Mouse (Mus musculus): ENCODE data around the gene Rgs6.
A peak's percentile ranks its signal among the peaks of the same experiment; 100 is the strongest.

Rgs6 gene

GRCm38 (mm10) chr12:83083427-83083826 lies 495.3 kb downstream of the Rgs6 start:
- DNase-seq (ENCODE audit: low read depth, low spot score): no peak

GRCm38 (mm10) chr12:83084614-83085013 lies 496.5 kb downstream of the Rgs6 start:
- DNase-seq (ENCODE audit: low read depth, low spot score): peak; percentile 72

GRCm38 (mm10) chr12:83087010-83087409 lies 498.9 kb downstream of the Rgs6 start:
- DNase-seq (ENCODE audit: low read depth, low spot score): no peak

GRCm38 (mm10) chr12:83087555-83087954 lies 499.5 kb downstream of the Rgs6 start:
- DNase-seq (ENCODE audit: low read depth, low spot score): no peak

GRCm38 (mm10) chr12:83092001-83092400 lies 503.9 kb downstream of the Rgs6 start:
- DNase-seq (ENCODE audit: low read depth, low spot score): no peak

GRCm38 (mm10) chr12:83097787-83098186 lies 509.7 kb downstream of the Rgs6 start:
- DNase-seq (ENCODE audit: low read depth, low spot score): no peak

- no peak for DNase-seq (ENCODE audit: low read depth, low spot score)
Measured at GRCm38 (mm10) chr12:83098646-83099371, 510.7 kb downstream of the Rgs6 start.

- peak; percentile 28 for DNase-seq (ENCODE audit: low read depth, low spot score)
Measured at GRCm38 (mm10) chr12:83099920-83100319, 511.8 kb downstream of the Rgs6 start.

- DNase-seq (ENCODE audit: low read depth, low spot score): no peak
Measured at GRCm38 (mm10) chr12:83100413-83100812, 512.3 kb downstream of the Rgs6 start.

GRCm38 (mm10) chr12:83100848-83101247 lies 512.8 kb downstream of the Rgs6 start:
- no peak for DNase-seq (ENCODE audit: low read depth, low spot score)

DNA sequence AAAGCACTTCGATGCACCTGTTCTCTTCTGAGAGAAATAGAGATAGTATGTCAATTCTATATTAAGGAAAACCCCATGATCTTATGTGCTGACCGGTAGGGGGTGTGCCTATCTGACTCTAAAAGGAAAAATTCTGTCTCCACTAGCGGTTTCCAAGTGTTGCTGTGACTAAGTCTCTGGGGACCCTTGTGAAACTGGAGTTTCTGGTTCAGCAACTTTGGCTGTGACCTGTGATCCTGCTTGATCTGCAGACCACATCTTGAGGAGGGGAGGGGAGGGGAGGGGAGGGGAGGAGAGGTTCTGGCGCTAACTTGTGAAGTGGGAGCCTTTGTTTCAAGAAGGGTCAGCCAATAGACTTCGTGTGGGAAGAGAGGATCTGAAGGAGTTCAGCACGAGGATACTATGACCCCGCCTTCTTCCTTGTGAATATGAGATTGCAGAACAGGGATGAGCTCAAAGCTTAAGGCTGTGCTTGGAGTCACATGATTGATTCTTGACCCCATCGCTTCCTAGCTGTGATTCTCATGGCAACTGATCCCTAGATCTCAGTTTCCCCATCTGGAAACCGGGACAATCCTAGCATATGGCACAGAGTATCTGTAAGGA lies 517.5 kb downstream of the Rgs6 start:
- DNase-seq (ENCODE audit: low read depth, low spot score): no peak

DNA sequence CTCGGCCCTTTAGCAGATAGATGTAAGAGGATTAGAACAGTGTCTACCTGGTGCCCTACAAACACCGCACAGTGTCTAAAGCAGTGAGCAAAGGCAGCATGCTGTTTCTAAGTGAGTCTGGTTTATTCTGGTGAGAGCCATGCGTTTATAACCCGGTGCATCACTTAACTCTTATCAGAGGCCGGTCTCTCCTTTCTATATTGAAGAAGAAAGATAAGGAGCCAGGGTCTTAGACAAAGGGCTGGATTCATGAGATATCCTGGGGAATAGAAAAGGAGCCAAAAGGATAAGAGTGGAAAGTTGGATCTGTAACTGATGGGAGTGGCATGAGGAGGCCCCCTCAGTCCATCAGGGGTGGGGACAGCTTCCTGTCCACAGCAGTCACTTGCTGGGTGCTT lies 518.0 kb downstream of the Rgs6 start:
- no peak for DNase-seq (ENCODE audit: low read depth, low spot score)

DNA sequence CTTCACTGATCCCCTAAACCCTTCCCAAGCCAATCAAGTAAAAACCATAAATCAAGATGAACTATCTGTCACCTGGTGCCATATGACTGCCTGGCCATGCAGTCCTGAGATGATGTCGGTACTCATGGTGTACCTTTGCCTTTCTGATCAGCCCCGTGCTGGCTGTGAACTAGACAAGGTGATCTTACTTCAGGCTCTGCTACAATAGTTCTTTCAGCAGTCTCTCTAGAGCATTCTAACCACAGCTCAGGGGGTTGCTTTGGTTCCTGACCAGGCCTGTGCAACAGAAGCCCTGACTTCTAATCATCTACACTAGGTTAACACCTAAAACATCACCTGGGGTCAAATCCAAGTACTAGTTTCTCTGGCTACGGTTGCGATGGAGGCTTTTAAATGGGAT lies 521.4 kb downstream of the Rgs6 start:
- no peak for DNase-seq (ENCODE audit: low read depth, low spot score)

- DNase-seq (ENCODE audit: low read depth, low spot score): no peak
Measured at GRCm38 (mm10) chr12:83109891-83110630, 522.0 kb downstream of the Rgs6 start.

GRCm38 (mm10) chr12:83110711-83111110 lies 522.6 kb downstream of the Rgs6 start:
- DNase-seq (ENCODE audit: low read depth, low spot score): no peak

GRCm38 (mm10) chr12:83112283-83112682 lies 524.2 kb downstream of the Rgs6 start:
- no peak for DNase-seq (ENCODE audit: low read depth, low spot score)

- DNase-seq (ENCODE audit: low read depth, low spot score): no peak
Measured at GRCm38 (mm10) chr12:83112901-83113628, 525.0 kb downstream of the Rgs6 start.

DNA sequence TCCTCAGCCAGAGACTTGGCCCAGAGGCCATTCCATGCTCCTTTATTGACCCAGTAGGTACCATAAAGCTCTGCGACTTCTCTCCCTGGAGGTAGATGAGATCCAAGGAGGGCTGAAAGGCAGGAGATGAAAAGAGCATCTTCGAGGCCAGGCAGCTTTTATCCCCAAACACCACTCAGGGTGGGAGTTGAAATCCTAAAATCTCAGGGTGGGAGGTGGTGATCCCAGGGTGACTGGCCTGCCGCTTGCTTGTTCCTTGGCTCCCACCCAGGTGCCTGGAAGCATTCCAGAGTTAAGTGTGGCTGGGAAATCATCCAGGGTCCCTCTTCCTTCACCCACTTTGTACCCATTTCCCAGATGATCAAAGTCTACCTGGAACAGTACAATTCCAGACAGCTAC lies 525.9 kb downstream of the Rgs6 start:
- DNase-seq (ENCODE audit: low read depth, low spot score): no peak

- peak; percentile 36 for DNase-seq (ENCODE audit: low read depth, low spot score)
Measured at GRCm38 (mm10) chr12:83114396-83115053, 526.4 kb downstream of the Rgs6 start.

DNA sequence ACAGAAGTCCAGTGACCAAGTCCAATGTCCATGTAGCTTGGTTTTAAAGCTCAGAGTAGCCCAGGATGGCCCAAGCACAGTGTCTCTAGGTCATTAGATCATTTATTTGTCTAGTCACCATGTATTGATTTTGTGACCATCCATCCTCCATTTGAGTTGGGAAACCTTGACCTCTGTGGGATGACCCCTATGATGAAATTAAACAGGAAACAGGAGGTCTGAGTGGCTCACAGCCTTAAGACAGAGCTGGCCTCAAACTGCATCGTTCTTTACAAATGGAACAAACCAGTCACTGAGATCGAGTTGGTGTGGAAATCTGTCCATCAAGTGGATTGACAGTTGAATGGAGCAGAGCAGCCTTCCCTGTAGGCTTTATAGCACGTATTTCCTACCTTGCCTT lies 536.0 kb downstream of the Rgs6 start:
- DNase-seq (ENCODE audit: low read depth, low spot score): no peak

GRCm38 (mm10) chr12:83125284-83125683 lies 537.2 kb downstream of the Rgs6 start:
- no peak for DNase-seq (ENCODE audit: low read depth, low spot score)

DNA sequence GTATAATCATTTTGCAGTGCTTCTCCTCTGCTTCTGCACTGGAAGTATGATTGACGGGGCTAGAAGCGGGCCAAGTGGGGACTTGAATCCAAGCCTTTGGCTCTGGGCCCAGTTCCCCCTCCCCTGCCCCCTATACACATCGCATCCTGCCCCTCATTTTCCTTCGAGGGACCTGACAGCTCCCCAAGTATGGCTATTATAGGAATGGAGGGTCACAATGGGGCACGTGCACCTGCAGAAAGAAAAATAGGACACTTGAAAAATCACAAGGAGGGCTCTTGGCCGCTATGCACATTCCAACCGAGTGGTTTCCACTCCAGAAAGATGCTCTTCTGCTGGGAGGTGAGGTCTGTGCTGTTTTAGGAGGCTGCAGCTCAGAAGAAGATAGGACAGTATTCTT lies 538.8 kb downstream of the Rgs6 start:
- no peak for DNase-seq (ENCODE audit: low read depth, low spot score)

Measured in ES-CJ7 (cell line).